ENCODE assay signal across 8 mouse cellular contexts in genomic region chr19:28963513-28963841, GRCm38 (mm10). TPM values are rescaled to one million over a fixed set of nuclear protein-coding genes. Genes with fewer than 3 reads are reported as not detected.
DNase-seq lines count a peak whose midpoint lies in the region; ATAC-seq and TF ChIP-seq lines count a peak whose summit lies in the region.

No protein-coding gene starts in this region.

- peak overlapping the region; percentile 87 for H3K4me2 ChIP-seq in heart, embryonic 15.5 days
- H3K4me2 ChIP-seq in forebrain, postnatal 0 days (ENCODE audit: low read depth) = peak overlapping the region; percentile 89
- H3K4me2 ChIP-seq in liver, postnatal 0 days (ENCODE audit: low read depth, low read length) = peak overlapping the region; percentile 94

- peak overlapping the region; percentile 89 for H3K9ac ChIP-seq in heart, embryonic 15.5 days
- peak overlapping the region; percentile 88 for H3K9ac ChIP-seq in forebrain, postnatal 0 days
- H3K9ac ChIP-seq in liver, postnatal 0 days (replicated peaks) = peak overlapping the region; percentile 77; the same call in 1 of the 2 replicates

- peaks cover 31% of the 10 kb centered on the region for H3K4me1 ChIP-seq in heart, embryonic 15.5 days (replicated peaks)
- peaks cover 27% of the 10 kb centered on the region for H3K4me1 ChIP-seq in G1E (ENCODE audit: insufficient read depth, low read depth, low read length)
- H3K4me1 ChIP-seq in forebrain, postnatal 0 days (ENCODE audit: insufficient read depth) = peaks cover 6% of the 10 kb centered on the region
- H3K4me1 ChIP-seq in liver, postnatal 0 days (ENCODE audit: insufficient read depth) = peaks cover 17% of the 10 kb centered on the region

- no peak for DNase-seq in heart, postnatal 14 days
- DNase-seq in G1E (ENCODE audit: low spot score) = no peak
- DNase-seq in forebrain, postnatal 0 days = no peak
- no peak for DNase-seq in liver, postnatal 0 days
- no peak for DNase-seq in natural killer cell, adult 2 months (ENCODE audit: low spot score in 2 of 2)
- no peak for DNase-seq in right cerebral cortex, postnatal 25 days
- no peak for DNase-seq in cerebellum, adult 8-10 months

- TF ChIP-seq CTCF in G1E (IDR thresholded peaks at IDR 0.05; ENCODE audit: low read depth, low read length) = no peak
- TF ChIP-seq CTCF in forebrain, postnatal 0 days (IDR thresholded peaks at IDR 0.05; ENCODE audit: low read depth) = no peak
- no peak for TF ChIP-seq CTCF in liver, postnatal 0 days (IDR thresholded peaks at IDR 0.05; ENCODE audit: low read depth)

- no peaks in the 10 kb centered on the region for H3K9me3 ChIP-seq in heart, embryonic 15.5 days (replicated peaks)
- H3K9me3 ChIP-seq in G1E (replicated peaks) = no peaks in the 10 kb centered on the region
- H3K9me3 ChIP-seq in forebrain, postnatal 0 days (ENCODE audit: low read length) = no peaks in the 10 kb centered on the region
- no peaks in the 10 kb centered on the region for H3K9me3 ChIP-seq in liver, postnatal 0 days (ENCODE audit: low read length)

- peak overlapping the region; percentile 73 for H3K4me3 ChIP-seq in heart, embryonic 15.5 days
- peak overlapping the region; percentile 95 for H3K4me3 ChIP-seq in G1E (ENCODE audit: low read depth, low read length)
- peak overlapping the region; percentile 81 for H3K4me3 ChIP-seq in forebrain, postnatal 0 days (ENCODE audit: low read depth, low read length)
- H3K4me3 ChIP-seq in liver, postnatal 0 days (ENCODE audit: low read depth, low read length) = peak overlapping the region; percentile 85

- no peak for ATAC-seq in heart, embryonic 15.5 days (replicated peaks; ENCODE audit: insufficient number of reproducible peaks, insufficient read depth, low FRiP score, low read depth)
- no peak for ATAC-seq in G1E (ENCODE audit: extremely low read depth, insufficient number of reproducible peaks, low FRiP score, poor library complexity, severe bottlenecking)
- ATAC-seq in forebrain, postnatal 0 days = no peak
- ATAC-seq in liver, postnatal 0 days = no peak

- WGBS in heart, embryonic 15.5 days = 5% methylated on average over 4 of the region's 4 CpGs
- 0% methylated on average over 4 of the region's 4 CpGs for WGBS in forebrain, postnatal 0 days
- WGBS in liver, postnatal 0 days (ENCODE audit: insufficient replicate concordance) = 8% methylated on average over 4 of the region's 4 CpGs

- no peak for TF ChIP-seq EP300 in liver, postnatal 0 days (IDR thresholded peaks at IDR 0.05; ENCODE audit: low read depth)

- H3K36me3 ChIP-seq in heart, embryonic 15.5 days = no peaks in the 10 kb centered on the region
- H3K36me3 ChIP-seq in G1E (replicated peaks) = peaks cover 13% of the 10 kb centered on the region
- H3K36me3 ChIP-seq in forebrain, postnatal 0 days (ENCODE audit: insufficient read depth) = no peaks in the 10 kb centered on the region
- no peaks in the 10 kb centered on the region for H3K36me3 ChIP-seq in liver, postnatal 0 days (replicated peaks; ENCODE audit: insufficient read depth, low read length)

- peak overlapping the region; percentile 93 for H3K27ac ChIP-seq in heart, embryonic 15.5 days
- peak overlapping the region; percentile 87 for H3K27ac ChIP-seq in forebrain, postnatal 0 days (ENCODE audit: low read depth, low read length)
- no peak overlapping the region; the same call in 1 of the 2 replicates for H3K27ac ChIP-seq in liver, postnatal 0 days (ENCODE audit: low read depth)

- intact Hi-C loops in heart, postnatal 14 days (cut with DNase I) = no loop called here

- no peaks in the 10 kb centered on the region for H3K27me3 ChIP-seq in heart, embryonic 15.5 days
- peaks cover 11% of the 10 kb centered on the region; the same call in 1 of the 2 replicates for H3K27me3 ChIP-seq in G1E (ENCODE audit: insufficient read depth, low read length)
- H3K27me3 ChIP-seq in forebrain, postnatal 0 days (ENCODE audit: insufficient read depth, low read length) = no peaks in the 10 kb centered on the region
- H3K27me3 ChIP-seq in liver, postnatal 0 days (ENCODE audit: insufficient read depth, low read length) = no peaks in the 10 kb centered on the region

RNA-seq across cellular contexts. Expression of gene Plpp6, which starts 0.3 kb away (rescaled TPM):
- 7.1 and 8.5 TPM in 2 replicates for polyA plus RNA-seq in heart, embryonic 15.5 days (2015; fragmentation: Nextera tagmentation; extraction: Ambion mirVana)
- total RNA-seq in heart, postnatal 14 days (2021) = 1 to 10 TPM; 6.1 to 6.2 TPM
- total RNA-seq in G1E (2014; fragmentation: Nextera tagmentation) = 25.5 and 31.2 TPM in 2 replicates
- total RNA-seq in G1E (2017) = 7.1 and 8.7 TPM in 2 replicates
- polyA plus RNA-seq in G1E (2012) = 5.8 and 6.4 TPM in 2 replicates
- total RNA-seq in forebrain, postnatal 0 days (2014; rRNA removed) = 17.6 and 22.6 TPM in 2 replicates
- polyA plus RNA-seq in forebrain, postnatal 0 days (2015; fragmentation: Nextera tagmentation; extraction: Ambion mirVana) = 13.2 and 17.8 TPM in 2 replicates
- 4.7 and 5.7 TPM in 2 replicates for polyA plus RNA-seq in liver, postnatal 0 days (2015; fragmentation: Nextera tagmentation; extraction: Ambion mirVana)

RNA-seq across cellular contexts. Expression of gene 4430402I18Rik, which starts 4.1 kb away (rescaled TPM):
- 7.9 and 11.4 TPM in 2 replicates for polyA plus RNA-seq in heart, embryonic 15.5 days (2015; fragmentation: Nextera tagmentation; extraction: Ambion mirVana)
- total RNA-seq in heart, postnatal 14 days (2021) = 10 to 100 TPM; 14.2 to 14.9 TPM
- total RNA-seq in G1E (2014; fragmentation: Nextera tagmentation) = not detected in 2 replicates
- total RNA-seq in G1E (2017) = 0.38 TPM in 1 of 2 replicates, not detected in the other
- polyA plus RNA-seq in G1E (2012) = not detected in 2 replicates
- total RNA-seq in forebrain, postnatal 0 days (2014; rRNA removed) = 1.9 and 2.1 TPM in 2 replicates
- 4.1 and 4.7 TPM in 2 replicates for polyA plus RNA-seq in forebrain, postnatal 0 days (2015; fragmentation: Nextera tagmentation; extraction: Ambion mirVana)
- 8.1 and 10.9 TPM in 2 replicates for polyA plus RNA-seq in liver, postnatal 0 days (2015; fragmentation: Nextera tagmentation; extraction: Ambion mirVana)

RNA-seq across cellular contexts. Expression of gene Cdc37l1, which starts 26.7 kb away (rescaled TPM):
- 41.3 and 44.8 TPM in 2 replicates for polyA plus RNA-seq in heart, embryonic 15.5 days (2015; fragmentation: Nextera tagmentation; extraction: Ambion mirVana)
- total RNA-seq in heart, postnatal 14 days (2021) = 10 to 100 TPM; 67.5 to 74.0 TPM
- total RNA-seq in G1E (2014; fragmentation: Nextera tagmentation) (83.8 and 84.1 TPM in 2 replicates), G1E (2017) (59.7 and 64.7 TPM in 2 replicates)
- polyA plus RNA-seq in G1E (2012) = 4.7 and 5.1 TPM in 2 replicates
- total RNA-seq in forebrain, postnatal 0 days (2014; rRNA removed) = 57.8 and 78.9 TPM in 2 replicates
- 23.8 and 30.7 TPM in 2 replicates for polyA plus RNA-seq in forebrain, postnatal 0 days (2015; fragmentation: Nextera tagmentation; extraction: Ambion mirVana)
- polyA plus RNA-seq in liver, postnatal 0 days (2015; fragmentation: Nextera tagmentation; extraction: Ambion mirVana) = 10.0 and 10.2 TPM in 2 replicates
